Mouse (Mus musculus) heart, postnatal 36 days (tissue): ENCODE measurements around the gene Ramp2. TPM values are rescaled to one million over a fixed set of nuclear protein-coding genes. Genes with fewer than 3 reads are reported as not detected.

Source experiments
- DNase-seq, 2 experiments: peaks; one replicate each; pipeline ENCODE4 v3.0.0; 2021 to 2022
- intact Hi-C: fragments of 180-260 bp; cut with DNase I; formaldehyde crosslinking; loops from one replicate; pipeline ENCODE4 v1.15.1; 2025
- total RNA-seq, 2 experiments: library from RNA; stranded (reverse); gene quantifications; 2 replicates each; pipeline ENCODE4 v1.2.3; 2021

Gene Ramp2
- total RNA-seq, 2 experiments from 2014 or later = 88.9 to 132 TPM

DNA sequence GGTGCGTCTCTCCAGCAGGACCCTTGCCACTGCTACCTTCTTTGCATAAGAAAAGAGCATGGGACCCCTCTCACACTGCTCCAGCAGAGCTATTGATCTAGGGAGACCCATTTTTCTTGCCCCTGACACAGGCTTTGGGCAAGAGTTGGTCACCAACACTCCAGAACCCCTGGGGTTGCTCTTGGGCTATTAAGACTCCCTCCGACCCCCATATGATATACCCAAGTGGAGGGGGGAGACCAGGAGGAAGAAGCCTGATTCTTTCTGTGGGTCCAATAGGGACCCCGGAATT lies 18.1 kb downstream of the Ramp2 start:
- intact Hi-C loops = no loop called here
- DNase-seq = no peak

DNA sequence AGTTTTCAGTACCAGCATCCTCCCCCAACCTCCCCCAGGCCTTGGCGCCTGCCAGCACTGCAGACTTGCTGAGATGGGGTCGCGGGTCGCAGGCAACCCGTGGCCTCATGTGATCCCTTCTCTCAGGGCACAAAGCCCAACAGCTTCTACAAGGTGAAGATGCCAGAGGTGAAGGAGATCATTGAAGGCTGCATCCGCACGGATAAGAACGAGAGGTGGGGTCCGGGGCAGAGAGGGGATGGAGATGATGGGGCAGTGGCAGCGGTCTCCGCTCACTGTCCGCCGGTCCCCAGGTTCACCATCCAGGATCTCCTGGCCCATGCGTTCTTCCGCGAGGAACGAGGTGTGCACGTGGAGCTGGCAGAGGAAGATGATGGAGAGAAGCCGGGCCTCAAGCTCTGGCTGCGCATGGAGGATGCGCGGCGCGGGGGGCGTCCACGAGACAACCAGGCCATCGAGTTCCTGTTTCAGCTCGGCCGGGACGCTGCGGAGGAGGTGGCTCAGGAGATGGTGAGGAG lies 19.2 kb downstream of the Ramp2 start:
- intact Hi-C loops = no loop called here
- no peak for DNase-seq

DNA sequence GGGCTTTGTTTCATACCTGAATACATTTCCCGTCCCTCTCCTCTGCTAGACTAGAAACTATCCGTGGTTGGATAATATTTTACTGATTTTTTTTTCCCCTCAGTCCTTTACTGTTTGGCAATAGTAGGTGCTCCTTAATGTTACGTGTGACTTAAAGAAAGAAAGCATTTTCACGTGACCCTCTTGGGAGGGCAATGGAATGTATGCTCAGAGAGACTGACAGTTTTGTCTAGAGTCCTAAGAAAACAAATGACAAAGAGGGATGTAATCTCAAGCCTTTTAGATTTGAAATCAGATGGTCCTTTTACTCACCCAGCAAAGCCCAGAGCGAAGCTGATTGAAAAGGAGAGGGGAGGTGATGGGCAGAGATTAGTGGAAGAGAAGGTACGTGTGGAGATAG lies 20.1 kb downstream of the Ramp2 start:
- intact Hi-C loops = no loop called here
- no peak for DNase-seq

DNA sequence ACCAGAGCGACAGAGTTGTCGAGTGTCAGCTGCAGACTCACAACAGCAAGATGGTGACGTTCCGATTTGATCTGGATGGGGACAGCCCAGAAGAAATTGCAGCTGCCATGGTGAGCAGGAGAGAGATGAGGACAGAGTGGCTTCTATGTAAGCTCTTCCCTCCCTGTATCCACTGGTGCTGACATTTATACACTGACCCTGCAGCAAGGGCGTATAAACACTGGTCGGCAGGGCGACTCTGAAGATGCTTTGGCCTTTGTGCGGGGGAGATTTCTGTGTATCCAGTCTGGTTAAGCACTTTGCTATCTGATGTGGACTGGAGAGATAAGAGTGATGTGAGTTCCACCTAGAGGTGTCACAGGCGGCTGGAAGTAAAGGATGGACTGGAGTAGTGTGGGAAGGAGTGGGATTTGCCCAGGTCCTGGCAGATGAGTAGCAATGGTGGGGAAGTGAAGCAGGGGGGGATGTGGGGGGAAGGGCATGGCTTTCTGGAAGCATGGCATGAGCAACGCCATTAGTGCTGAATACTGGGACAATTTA lies 23.8 kb downstream of the Ramp2 start:
- no peak for DNase-seq
- intact Hi-C loops = no loop called here

DNA sequence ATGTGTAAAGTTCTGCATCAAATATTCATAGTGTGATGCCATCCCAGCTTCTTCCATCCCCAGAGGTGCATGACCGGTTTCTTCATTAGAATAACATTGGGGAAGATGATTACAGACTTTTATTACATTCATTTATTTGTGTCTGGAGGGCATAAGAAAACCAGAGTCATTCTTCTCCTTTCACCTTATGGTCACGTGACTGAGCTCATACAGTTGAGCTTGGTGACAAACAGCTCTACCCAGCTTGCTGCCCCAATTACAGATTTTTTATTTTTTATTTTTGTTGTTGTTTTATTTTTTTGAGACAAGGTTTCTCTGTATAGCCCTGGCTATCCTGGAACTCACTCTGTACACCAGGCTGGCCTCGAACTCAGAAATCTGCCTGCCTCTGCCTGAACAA lies 26.6 kb downstream of the Ramp2 start:
- intact Hi-C loops = no loop called here
- DNase-seq = no peak

DNA sequence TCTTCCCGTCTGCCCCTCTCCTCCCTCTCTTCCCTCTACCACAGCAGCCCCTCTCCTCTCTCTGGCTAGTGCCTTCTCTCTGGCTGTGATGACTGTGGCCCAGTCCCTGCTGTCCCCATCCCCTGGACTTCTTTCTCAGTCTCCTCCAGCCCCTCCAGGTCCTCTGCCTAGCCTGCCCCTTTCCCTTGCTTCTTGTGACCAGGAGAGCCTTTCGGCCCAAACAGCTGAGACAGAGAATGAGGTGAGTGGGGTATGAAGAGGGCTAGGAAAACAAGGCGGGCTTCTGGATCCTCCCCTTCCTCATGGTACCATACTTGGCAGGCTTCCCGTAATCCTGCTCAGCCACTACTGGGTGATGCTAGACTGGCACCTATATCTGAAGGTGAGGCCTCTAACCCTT lies 29.5 kb downstream of the Ramp2 start:
- DNase-seq = no peak
- intact Hi-C loops = no loop called here

DNA sequence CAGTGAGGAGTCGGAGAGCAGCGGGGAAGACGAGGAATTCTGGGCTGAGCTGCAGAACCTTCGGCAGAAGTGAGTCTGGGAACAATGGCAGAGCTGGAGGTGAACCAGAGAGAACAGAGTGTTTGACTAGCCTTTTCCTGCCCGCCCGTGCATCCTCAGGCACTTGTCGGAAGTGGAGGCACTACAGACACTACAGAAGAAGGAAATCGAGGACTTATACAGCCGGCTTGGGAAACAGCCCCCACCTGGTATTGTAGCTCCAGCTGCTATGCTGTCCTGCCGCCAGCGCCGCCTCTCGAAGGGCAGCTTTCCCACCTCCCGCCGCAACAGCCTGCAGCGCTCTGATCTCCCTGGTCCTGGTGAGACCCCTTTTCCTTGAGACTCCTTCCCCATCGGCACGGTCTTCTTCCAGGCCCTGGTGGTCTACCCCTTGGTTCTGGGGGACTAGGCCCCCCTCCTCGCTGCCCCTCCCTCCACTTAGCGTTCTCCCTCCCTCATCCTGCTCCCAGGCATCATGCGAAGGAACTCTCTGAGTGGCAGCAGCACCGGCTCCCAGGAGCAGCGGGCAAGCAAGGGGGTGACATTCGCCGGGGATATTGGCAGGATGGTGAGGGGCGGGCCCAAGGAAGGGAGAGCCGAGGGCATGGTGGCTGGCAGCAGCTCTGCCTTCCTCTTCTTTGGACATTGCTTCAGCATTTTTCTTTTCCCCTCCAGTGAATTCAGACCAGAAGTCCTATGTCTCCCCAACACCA lies 30.7 kb downstream of the Ramp2 start:
- intact Hi-C loops = no loop called here
- DNase-seq = no peak

DNA sequence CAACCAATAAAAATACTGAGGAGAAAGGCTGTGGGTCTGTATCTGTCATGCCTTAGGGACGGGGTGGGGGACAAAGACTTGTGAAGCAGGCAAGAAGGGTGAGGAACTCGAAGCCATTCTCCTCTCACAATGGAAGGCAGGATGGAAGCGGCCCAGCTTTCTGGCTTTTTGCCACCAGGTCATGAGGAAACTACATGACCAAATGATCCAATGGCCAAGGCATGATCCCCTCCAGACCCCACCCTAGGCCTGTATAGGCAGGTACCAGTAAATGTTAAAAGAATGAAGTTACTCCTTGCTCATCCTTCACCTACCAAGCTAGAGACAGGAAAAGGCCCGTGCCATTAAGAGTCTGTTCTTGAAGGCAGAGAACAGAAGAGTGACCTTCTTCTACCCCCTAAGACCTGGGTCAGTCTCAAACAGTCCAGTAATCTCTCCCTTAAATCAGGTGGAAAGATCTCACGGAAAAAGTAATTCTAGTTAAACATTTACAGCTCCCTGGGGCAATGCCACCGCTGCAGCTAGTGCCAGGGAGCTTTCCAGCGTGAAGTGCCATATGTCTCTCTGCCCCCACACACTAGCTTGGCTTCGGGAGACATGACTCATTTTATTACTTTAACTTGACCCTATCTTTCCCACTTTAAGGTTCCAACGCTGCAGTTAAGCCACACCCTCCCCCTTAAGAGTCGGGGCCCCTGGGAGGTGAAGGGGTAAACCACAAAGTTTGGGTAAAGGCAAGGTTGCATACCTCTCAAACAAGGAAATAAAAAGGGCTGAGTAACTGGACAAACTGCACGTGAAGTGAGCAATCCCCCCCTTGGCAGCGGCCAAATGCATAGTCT lies 31.8 kb downstream of the Ramp2 start:
- intact Hi-C loops = no loop called here
- DNase-seq = no peak

DNA sequence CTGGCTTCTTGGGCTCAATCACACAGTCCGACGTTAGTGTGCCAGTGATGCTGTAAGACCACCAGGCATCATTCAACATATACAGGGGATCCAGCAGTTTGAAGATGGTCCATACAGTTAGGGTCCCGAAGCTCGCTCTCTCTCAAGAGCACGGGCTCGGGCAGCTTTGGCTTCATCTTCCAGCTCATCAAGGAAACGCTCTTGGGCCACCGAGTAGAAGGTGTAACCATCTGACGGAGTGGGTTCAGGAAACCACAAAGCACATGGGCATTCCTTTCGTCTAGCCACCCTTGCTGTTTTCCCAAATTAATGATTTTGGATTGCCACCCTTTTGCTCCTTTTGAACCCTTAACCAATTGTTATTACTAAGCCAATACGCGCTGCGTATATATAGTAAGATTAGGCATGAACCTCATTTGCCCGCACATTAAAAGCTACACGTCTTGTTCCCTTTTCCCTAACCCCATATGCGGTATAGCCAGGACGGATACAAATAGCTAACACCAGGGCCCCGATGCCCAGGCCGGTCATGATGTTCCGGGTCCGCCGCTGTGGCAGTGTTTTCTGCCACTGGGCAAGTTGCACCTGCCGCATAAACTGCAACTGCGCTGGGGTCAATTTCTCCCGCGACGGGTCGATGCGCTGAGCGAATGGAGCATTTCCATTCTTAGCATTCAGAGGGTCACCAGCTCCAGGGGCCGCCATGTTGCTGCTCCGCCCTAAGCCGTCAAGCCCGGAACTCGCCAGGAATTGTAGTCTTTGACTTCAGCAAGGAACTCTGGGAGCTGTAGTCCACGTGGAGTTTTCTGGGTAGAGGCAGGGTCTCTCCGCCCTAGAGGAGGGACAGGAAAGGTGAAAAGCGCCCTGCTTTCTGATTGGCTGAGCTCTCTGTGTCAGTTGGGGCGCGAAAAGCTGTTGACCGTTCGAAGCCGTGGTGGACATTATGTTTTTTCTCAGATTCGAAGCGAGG lies 32.7 kb downstream of the Ramp2 start, which contains the start of the genes Cntd1 and Coa3:
TSS of gene Cntd1 (plus strand) at position 790 of the 970 bp plus-strand sequence.
TSS of gene Coa3 (minus strand) at position 892 of the 970 bp plus-strand sequence.
- intact Hi-C loops = no loop called here
- DNase-seq = peak; percentile 79 to 84

DNA sequence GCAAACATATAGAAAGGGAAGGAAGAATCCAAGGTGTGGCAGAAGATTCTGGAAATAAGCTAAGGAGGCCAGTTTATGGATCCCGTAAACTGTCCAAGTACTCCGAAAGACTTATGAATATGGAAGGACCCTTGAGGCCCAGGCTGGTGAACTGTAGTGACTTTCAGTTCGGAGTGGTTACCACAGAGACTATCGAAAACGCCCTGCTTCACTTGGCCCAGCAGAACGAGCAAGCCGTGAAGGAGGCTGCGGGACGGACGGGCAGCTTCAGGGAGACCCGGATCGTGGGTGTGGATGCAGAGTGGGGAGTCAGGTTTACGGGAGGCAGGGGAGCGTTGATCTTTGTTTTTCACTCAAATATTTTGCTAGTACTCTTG lies 33.4 kb downstream of the Ramp2 start:
- intact Hi-C loops = no loop called here
- DNase-seq = no peak

DNA sequence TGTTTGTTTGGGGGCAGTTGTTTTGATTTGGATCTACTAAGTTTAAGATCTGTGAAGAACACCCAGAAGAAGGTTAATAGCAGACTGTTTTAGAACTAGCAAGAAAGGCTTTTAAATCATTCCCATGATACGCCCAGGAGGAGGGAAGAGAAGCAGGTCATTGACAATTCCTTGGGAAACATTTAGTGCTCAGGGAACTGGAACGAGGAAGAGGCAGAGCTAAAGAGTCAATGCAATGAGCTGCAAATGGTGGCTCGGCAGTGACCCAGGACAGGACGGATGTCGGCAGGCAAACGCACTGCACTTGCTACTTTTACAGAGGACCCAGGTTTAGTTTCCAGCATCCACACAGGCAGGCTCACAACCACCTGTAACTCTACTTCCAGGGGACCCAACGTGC lies 35.0 kb downstream of the Ramp2 start:
- intact Hi-C loops = no loop called here

DNA sequence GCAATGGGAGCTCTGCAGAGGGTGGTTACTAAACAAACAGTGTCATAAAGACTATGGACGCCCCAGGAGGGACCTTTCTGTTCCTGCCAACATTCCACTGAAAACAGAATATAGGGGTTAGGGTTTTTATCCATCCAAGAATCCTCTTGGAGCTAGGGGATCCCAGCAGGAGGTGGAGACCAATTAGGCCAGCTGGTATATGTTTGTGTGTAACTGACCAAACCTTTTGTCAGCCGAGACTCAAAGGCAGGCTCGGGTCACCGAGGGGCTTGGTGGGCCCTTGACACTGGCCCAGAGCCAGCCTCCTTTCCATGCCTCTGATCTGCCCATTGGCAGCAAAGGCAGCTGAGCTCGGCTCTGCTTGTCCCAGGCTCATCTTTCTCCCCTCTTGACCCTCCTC lies 37.1 kb downstream of the Ramp2 start:
- intact Hi-C loops = no loop called here
- DNase-seq = no peak

More for the DNA sequence above, 35.0 kb downstream of the Ramp2 start:
- no peak for DNase-seq

DNA sequence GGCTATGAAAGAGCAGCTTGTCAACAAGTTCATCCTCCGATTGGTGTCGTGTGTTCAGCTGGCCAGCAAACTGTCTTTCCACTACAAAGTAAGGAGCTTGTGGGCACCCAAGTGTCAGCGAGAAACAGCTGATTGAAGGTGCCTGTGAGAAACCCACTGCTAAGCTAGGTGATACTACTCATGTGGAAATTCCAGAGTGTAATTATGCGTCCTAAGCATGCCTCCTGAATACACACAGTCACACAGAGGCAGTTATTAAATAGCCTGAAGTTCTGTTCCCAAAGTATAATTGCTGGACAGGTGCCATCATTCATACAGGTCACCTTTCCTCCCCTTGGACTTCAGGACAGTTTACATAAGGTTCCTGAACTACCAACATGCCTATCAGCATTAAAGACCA lies 38.0 kb downstream of the Ramp2 start:
- no peak for DNase-seq
- intact Hi-C loops = no loop called here

DNA sequence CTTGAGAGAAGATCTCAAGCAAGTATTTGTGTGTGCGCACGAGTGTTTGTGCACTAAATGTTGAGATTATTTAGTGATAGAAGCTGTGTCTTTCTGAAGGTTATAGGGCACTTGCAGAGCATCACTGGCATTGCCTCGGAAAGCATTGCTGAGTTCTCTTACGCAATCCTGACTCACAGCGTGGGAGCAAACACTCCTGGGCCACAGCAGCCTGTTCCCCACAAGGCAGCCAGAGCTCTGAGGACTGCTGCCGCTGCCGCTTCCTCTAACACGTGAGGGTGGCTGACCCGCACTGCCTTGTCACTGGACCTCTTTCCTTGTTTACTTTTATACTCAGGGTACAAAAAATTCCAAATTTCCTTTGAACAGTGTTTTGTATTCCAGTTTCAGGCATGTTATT lies 41.5 kb downstream of the Ramp2 start:
- intact Hi-C loops = no loop called here
- DNase-seq = peak in 1 of 2 experiments; percentile 17

DNA sequence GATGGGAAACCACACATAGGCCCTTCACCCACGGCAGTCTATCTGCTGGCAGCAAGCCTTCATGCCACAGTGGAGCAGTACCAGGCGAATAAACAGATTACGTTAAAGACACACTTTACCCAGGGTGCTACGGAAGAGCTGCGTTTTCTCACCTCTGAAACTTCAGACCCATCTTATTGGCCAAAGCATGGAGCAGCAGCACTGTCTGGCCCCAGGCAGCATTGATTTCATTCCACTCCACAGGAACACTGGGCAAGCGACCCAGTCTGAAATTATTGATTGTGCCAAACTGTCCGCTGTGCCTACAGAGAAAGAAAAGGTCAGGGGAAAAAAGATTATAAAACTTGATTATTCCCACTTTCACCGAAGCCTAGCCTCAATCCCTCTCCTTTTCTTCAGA lies 45.4 kb downstream of the Ramp2 start:
- intact Hi-C loops = no loop called here

DNA sequence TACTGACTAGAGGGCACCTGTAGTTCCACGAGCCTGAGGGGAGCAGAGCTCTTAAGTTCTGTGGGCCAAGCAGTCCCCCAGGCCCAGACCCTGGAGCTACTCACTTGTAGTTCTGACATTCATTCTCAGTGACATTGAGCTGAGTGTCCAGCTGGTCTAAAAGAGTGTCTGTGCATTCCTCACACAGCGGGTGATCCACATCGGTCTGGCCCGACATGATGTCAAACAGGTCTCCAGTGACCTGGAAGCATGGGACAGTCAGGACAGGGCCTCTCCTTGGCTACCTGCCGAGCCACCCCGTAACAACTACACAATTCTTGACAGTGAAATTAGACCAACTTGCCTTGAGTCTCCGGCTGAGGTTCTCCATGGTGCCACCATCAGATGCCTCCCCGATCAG lies 49.4 kb downstream of the Ramp2 start:
- no peak for DNase-seq
- intact Hi-C loops = no loop called here

More for the DNA sequence above, 45.4 kb downstream of the Ramp2 start:
- DNase-seq = no peak

DNA sequence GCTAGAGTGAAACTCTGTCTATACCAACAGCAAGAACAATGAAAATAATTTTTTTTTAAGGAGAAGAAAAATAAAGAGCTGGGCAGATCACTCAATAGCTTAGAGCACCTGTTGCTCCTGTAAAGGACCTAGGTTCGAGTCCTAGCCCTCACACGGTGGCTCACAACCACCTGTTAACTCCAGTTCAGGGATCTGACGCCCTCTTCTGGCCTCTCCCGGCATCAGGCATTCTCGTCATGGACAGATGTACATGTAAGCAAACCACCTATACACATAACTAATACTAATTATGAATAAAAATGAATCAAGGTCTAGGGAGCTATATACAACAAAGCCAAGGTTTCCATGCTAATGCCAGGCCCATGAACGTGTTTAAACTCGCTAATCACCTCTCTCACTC lies 55.1 kb downstream of the Ramp2 start:
- DNase-seq = no peak
- intact Hi-C loops = loop anchor here (5.0 kb wide), 1 partner anchor 204 kb away; the partner anchor contains the start of gene Psmc3ip

DNA sequence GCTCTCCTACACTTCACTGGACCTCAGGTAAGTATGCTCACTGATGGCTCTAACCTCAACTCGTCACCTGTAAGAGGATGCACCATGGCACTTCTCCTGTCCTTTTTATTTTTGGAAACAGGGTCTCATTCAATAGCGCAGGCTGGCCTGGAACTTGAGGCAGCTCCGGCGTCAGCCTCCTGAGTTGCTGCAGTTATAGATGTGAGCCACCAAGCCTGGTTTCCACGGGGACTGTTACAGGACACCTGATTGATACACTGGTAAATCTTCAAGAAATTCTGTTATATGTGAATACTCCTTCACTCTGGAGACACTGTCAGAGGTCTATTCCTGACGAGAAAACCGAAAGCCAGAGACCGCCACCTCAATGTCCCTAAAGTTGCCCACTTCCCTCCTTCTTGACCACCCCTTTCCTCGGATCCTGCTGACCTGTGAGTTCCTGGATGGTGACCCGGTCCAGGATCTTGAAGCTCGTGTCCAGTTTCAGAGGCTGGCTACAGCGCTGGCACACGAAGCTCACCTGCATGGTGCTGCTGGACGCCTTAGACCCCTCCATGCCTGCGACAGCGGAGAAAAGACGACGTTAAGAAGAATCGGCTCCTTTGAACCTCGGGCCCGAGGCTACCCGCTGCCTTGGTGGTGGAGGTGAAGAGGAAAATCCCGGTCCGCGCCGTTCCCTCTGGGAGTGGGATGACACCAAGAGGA lies 55.6 kb downstream of the Ramp2 start:
- intact Hi-C loops = loop anchor here (1.0 to 5.0 kb wide), 3 partner anchors 48 to 204 kb away; partner anchors contain the start of genes Psmc3ip and Vps25
- DNase-seq = no peak

DNA sequence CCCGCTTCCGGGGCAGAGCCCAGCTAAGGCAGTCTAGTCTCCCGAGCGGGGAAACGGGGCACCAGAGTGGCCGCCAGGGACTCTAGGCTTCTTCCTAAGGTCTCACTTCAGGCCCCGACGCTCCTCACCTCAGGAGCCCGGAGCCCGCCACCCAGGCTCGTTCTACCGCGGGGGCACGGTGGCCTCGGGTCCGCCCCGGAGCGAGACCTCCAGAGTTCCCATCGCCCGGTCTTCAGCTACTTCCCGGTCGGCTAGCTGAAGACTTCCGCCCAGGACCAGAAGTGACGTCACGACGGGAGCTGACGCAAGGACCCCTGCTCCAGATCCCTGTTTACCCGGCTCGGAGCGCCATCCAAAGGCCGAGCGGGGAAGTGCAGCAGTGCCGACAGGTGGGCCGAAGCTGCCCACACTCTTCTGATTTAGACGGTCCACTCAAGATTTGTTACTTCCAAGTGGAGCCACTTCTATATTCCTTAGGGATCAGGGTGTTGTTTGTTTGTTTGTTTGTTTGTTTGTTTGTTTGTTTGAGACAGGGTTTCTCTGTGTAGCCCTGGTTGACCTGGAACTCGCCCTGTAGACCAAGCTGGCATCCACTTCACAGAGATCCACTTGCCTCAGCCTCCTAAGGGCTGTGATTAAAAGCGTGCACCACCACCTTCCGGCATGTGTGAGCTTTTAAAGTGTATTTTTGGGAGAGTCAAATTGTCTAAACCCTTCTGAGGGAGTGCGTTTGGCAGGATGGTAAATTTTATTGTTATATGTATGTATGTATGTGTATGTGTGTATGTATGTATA lies 56.4 kb downstream of the Ramp2 start, which contains the start of gene Becn1:
TSS of gene Becn1 (minus strand) at position 283 of the 795 bp plus-strand sequence.
- peak; percentile 95 to 99 for DNase-seq
- intact Hi-C loops = loop anchor here (1.0 to 5.0 kb wide), 3 partner anchors 49 to 205 kb away; partner anchors contain the start of genes Psmc3ip and Vps25
